Mouse (Mus musculus) cerebellum, adult 18-20 months (tissue): ENCODE measurements at regions not wholly inside any gene's neighbourhood (a gene's known extent, or its start where the extent isn't known, plus 50 kb on each side); places are given as distances from the start of the nearest gene placed in this dataset.
A peak's percentile ranks its signal among the peaks of the same experiment; 100 is the strongest.
"Not testable (repeated sequence)": the region's sequence is repeated elsewhere in the genome, so short reads cannot be mapped to it uniquely, and the experiment has no call there.

ENCODE experiments used
- DNase-seq, 2 experiments: peaks; one replicate each; pipeline ENCODE4 v3.0.0; 2021

- DNase-seq, result no peak
Observed at GRCm38 (mm10) chr3:5806947-5807575, 56.5 kb downstream of the Gm8797 start.

DNA sequence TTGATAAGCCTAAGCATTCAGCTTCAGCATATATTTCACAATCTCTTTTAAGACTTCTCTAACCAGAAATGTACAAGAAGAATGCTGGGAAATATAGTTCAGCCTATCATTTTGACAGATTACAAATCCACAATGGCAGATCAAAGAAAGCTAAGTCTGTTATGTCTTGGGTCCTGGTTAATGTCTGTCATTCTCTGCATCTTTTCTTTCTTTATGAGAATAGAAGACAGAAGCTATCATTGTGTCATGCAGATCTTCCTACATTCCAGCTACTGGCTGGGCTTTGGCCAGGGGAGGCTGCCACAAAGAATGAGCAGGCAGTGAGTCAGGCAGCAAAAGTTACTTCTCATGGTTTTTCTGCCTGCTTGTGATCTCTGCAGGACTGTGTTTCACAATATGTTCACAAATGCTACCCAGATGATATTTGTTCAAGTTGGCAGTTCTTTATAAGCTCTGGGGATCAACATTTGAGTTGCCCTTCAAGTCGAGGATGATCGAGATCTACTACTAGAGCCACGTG is 60.5 kb downstream of the Gm8797 start:
- no peak for DNase-seq

DNA sequence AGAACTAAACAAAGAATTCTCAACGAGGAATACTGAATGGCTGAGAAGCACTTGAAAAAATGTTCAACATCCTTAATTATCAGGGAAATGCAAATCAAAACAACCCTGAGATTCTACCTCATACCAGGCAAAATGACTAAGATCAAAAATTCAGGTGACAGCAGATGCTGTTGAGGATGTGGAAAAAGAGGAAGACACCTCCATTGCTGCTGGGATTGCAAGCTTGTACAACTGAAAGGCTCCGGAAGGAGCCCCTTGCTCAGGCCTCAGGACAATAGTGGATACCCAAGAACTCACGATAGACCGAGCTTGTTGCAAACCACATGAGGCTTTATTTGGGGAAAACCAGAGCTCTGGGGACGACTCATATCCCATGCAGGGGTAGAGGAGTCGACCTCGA is 69.6 kb downstream of the Gm8797 start:
- not testable (repeated sequence) for DNase-seq

- peak; percentile 99 to 100 for DNase-seq
Observed at GRCm38 (mm10) chr3:5860237-5860636, 109.6 kb downstream of the Gm8797 start.

- no peak for DNase-seq
Observed at GRCm38 (mm10) chr3:5870407-5870806, 119.8 kb downstream of the Gm8797 start.

GRCm38 (mm10) chr3:5879113-5879512 is 128.5 kb downstream of the Gm8797 start:
- DNase-seq, result no peak

- DNase-seq, result no peak
Observed at GRCm38 (mm10) chr3:5917536-5917935, 166.9 kb downstream of the Gm8797 start.

DNA sequence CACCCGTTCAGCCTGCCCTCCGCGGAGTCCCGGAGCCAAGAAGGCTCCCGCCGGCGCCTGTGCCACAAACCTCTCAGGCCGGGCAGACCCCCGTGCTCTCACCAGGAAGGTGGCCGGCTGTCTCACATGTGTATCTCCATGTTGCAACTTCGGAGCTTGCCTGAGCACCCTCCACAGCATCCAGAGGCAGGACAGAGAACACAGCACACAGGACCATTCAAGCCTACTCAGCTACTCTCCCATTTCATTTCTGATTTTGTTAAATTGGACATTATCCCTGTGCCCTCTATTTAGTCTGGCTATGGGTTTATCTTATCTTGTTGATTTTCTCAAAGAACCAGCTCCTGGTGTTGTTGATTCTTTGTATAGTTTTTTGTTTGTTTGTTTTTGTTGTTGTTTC is 199.6 kb downstream of the Gm8797 start:
- not testable (repeated sequence) for DNase-seq

GRCm38 (mm10) chr3:5989011-5989645 is 238.5 kb downstream of the Gm8797 start:
- not testable (repeated sequence) for DNase-seq

DNA sequence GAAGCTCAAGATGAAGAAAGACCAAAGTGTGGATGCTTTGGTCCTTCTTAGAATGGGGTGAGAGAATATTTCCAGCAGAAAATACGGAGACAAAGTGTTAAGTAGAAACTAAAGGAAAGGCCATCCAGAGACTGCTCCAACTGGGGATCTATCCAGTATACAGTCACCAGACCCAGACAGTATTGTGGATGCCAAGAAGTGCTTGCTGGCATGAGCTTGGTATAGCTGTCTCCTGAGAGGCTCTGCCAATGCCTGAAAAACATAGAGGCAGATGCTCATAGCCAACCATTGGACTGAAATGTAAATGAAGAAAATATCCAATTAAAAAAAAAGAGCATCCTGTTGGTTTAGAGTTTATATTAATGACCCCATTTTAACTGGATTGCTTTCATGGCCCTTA is 253.8 kb downstream of the Gm8797 start:
- no peak for DNase-seq

DNA sequence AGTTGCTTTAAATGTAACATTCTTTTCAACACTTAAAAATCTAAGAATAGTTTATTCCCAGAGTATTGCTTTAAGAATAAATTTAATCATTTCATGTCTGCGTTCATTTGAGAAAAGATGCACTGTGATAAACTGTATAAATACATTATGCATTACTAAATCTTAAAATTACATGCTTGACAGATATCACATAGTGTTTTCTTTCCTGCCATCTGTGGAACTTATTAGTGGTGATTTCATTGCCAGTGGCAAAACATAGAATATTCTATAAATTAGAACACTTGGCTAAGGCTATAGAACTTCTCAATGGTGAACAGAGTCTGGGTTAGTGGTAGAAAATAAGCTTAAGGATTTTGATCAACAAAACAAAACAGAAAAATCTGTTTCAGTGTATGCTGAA is 268.1 kb downstream of the Gm8797 start:
- no peak for DNase-seq

- DNase-seq, result not testable (repeated sequence)
Observed at GRCm38 (mm10) chr3:6041325-6041724, 290.7 kb downstream of the Gm8797 start.

- DNase-seq, result no peak
Observed at GRCm38 (mm10) chr3:6049472-6050045, 299.0 kb downstream of the Gm8797 start.

DNA sequence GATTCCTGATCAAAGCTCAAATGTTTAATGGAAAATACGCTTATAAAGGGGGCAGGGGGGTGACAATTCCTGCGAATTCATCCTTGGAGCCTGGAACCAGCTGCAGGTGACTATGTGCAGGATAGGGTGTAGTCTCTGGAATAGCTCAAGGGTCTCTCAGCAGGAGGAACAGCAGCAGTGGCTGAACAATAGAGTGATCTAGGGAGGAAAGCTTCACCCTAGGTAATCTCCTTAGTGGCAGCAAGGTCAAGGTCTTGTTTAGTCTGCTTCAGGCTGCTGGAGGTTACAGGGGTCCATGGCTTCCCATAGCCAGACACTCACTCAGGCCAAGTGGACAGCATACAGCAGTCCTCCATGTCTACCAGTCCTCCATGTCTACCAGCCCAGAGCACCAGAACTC is 301.3 kb downstream of the Gm8797 start:
- DNase-seq, result no peak

DNA sequence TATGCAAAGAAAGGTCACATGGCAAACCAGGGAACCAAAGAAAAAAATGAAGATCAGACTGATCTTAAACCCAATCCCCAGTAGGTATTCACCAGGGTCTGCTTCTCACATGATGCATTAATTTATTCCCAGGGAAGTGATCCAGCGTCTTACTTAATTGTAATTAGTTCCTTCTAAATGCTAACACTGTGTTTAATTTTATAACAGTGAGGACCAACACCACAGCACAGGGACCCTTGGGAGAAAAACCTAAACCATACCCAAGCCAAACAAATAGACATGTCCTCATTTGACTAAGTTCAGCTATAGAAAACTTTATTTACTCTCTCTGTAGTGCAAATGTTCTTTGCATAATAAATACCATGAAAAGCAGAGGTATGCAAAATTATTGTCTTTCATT is 333.2 kb downstream of the Gm8797 start:
- no peak for DNase-seq

- no peak for DNase-seq
Observed at GRCm38 (mm10) chr3:6087267-6087666, 336.7 kb downstream of the Gm8797 start.

DNA sequence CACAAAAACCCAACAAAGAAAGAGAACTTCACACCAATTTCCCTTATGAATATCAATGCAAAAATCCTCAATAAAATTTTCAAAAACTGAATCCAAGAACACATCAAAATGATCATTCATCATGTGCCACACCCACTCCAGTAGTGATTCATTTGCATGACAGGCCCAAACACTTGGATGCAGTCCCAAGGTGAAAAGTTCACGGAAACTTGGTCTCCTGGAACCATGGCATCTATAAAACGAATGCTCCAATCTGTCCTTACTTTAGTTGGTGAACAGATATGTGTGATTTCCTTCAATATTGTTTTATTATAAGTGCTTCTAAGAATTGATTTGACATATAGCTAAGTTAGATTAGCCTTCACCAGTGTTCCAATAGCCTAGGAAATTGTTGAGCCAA is 343.3 kb downstream of the Gm8797 start:
- no peak for DNase-seq

GRCm38 (mm10) chr3:6094410-6094809 is 343.8 kb downstream of the Gm8797 start:
- DNase-seq, result not testable (repeated sequence)

GRCm38 (mm10) chr3:6100863-6101262 is 350.3 kb downstream of the Gm8797 start:
- no peak for DNase-seq

DNA sequence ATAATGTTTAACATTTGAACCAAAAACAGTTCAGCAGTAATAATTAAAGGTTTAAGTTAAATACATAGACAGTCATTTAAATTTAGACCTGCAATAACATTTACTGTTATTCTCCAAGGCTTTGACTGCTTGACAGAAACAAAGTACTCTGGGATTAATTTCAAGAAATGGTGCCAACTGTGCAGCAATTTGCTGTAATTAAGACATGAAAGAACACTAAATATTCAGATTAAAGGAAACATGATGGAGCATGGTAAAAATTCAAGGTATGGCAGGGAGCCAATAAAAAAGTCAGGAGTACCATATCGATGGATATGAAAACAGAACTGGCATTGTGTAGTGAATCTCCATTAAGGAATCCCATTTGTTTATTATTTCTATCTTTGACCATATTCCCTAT is 352.3 kb downstream of the Gm8797 start:
- no peak for DNase-seq

DNA sequence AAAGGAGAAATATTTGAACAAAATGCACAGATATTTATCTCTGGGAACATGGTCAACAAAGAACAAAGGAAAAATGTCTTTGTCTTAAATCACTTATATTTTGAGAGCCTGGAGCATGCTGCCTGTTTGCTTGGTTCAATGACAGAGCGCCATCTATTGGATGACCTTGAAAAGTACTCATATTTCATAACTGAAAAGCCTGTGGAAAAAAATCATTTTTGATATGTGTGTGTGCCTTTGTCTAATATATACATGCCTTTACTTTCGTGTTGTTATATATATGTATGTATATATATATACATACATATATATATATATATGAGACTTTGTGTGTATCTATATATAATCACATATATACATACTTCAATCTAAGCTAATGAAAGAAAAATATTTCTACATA is 356.1 kb downstream of the Gm8797 start:
- peak in 1 of 2 experiments; percentile 1 for DNase-seq

DNA sequence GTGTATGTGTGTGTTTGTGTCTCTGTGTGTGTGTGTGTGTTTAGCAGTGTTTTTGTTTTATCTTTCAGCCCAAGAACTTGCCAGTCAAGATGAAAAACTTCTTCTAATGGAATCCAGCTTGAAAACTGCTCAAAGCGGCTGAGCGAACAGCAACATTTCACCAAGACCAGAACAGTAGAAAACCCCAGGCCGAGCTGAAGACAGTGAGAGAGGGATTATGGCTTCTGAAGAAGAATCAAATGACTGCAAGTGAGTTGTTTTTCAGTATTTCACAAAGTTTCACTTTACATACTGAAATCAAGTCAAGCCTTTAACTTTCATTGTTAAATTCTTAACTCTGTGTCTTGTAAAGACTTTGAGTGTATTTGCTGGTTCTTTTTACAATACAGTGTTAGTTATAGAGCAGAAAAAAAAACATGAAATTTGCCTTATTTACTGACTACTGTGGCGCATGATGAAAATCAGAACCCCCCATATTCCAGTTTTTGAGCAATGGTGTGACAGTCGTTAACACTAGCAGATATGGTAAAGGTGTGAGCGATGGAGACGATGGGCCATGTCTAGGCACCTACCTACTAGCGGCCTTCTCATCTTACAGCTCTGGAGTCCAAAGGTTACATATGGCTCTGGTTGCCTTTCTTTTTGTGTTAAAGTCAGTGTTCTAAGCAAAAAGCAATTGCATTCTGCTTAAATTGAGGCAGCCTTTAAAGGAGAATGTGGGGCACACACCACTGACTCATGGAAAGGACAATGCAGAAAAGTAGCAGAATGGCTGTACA is 357.0 kb downstream of the Gm8797 start:
- DNase-seq, result no peak

DNA sequence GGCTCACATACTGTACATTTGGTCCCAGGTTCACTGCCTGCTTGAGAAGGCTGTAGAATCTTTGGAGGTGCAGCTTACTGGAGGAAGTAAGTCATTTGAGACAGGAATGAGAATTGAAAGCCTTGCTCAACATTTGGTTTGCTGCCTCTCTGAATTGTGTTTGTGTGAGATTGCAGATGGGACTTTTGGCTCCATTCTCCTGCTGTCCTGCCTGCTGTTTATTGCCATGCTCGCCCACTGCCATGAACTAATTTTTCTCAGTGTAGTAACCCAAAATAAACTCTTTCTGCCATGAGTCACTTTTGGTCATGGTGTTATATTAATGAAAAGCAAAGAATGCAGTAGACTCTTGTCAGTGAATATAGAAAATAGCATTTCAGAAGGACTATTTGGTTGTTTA is 368.1 kb downstream of the Gm8797 start:
- DNase-seq, result no peak
